Mouse (Mus musculus) myocyte (in vitro differentiated cells): ENCODE data around the gene Klhdc4.

Experiments used
- CEBPB ChIP-seq: IDR thresholded peaks from 2 replicates; pipeline ENCODE4 v1.6.1; 2011; ENCODE audit warnings: mild to moderate bottlenecking, moderate library complexity; ENCODE audit not compliant: poor library complexity, insufficient read depth, severe bottlenecking
- E2F4 ChIP-seq: IDR thresholded peaks from one replicate; pipeline ENCODE4 v1.6.1; 2011; ENCODE audit warnings: mild to moderate bottlenecking, control low read depth, moderate library complexity; ENCODE audit not compliant: insufficient read depth
- MYOG ChIP-seq, 3 experiments: IDR thresholded peaks; one replicate each; pipeline ENCODE4 v1.6.1; 2011; ENCODE audit warnings: control low read depth in 2 of 3, low read depth in 2 of 3, mild to moderate bottlenecking in 2 of 3; ENCODE audit not compliant: insufficient read length in 2 of 3, control insufficient read depth in 1 of 3, insufficient read depth in 1 of 3
- POLR2A ChIP-seq: IDR thresholded peaks from one replicate; pipeline ENCODE4 v1.6.1; 2011; ENCODE audit warnings: low read depth, mild to moderate bottlenecking, control low read depth, moderate library complexity; ENCODE audit not compliant: insufficient read length
- TCF12 ChIP-seq: IDR thresholded peaks from one replicate; pipeline ENCODE4 v1.6.1; 2011; ENCODE audit warnings: mild to moderate bottlenecking, control low read depth; ENCODE audit not compliant: poor library complexity, insufficient read depth, severe bottlenecking

DNA sequence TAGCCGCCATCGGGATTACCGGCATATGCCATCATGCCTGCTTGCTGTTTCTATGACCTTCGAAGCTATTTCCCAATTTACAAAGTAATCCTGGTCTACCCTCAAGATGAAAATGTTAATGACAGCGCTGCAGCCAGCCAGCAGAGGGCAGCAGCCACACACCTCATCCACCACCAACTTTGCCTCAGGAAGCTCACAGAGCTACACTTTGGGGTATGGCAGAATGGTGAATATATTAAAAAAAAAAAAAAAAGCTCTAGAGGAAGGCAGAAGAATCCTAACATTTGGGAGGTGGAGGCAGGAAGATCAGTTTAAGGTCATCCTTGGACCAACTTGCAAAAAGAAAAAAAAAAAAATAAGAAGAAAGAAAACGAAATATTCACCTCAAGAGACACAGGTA is 20.6 kb upstream of the Klhdc4 start:
- TF ChIP-seq POLR2A (peak; percentile 27), TCF12 (no peak), E2F4 (no peak), CEBPB (no peak), MYOG (IDR thresholded peaks at IDR 0.05; ENCODE audit: control insufficient read depth in 1 of 3, insufficient read depth in 1 of 3, insufficient read length in 2 of 3, low read depth in 2 of 3) (no peak)
